Mouse (Mus musculus): ENCODE results near the gene Kif27. TPM values are rescaled to one million over a fixed set of nuclear protein-coding genes. Genes with fewer than 3 reads are reported as not detected.
A peak's percentile ranks its signal among the peaks of the same experiment; 100 is the strongest.

Kif27 gene
- polyA plus RNA-seq, 1 experiment from 2014 or later: 0.98 TPM

GRCm38 (mm10) chr13:58263546-58263945 lies 95.4 kb downstream of the Kif27 start:
- H3K9me3 ChIP-seq (replicated peaks): no peaks in the 10 kb centered on the region
- WGBS: 85% methylated on average over 8 of the region's 8 CpGs

DNA sequence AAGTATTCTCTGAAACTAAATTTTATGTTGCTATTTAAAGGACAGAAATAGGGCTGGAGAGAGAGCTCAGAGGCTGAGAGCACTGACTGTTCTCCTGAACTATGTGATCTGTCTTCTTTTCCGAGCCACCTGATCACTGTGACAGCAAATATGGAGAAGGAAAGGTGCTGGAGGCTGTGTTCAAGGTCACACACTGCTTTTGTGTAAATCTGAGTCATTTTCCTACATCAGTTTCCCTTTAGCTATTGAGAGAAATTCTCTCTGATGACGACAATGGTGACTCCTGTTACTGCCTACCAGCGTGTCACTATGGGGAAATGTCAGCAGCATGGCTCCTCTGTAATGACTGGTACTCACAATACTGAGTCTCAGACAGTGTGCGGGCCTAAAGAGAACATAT lies 97.2 kb downstream of the Kif27 start:
- Histone ChIP-seq H3K4me3 (no peak overlapping the region), H3K27me3 (ENCODE audit: low read depth, poor library complexity, severe bottlenecking) (no peaks in the 10 kb centered on the region), H3K4me1 (no peaks in the 10 kb centered on the region), H3K27ac (replicated peaks) (no peak overlapping the region), H3K9me3 (replicated peaks) (no peaks in the 10 kb centered on the region), H3K36me3 (peaks cover 60% of the 10 kb centered on the region)
- WGBS: 88% methylated on average over 4 of the region's 4 CpGs
- DNase-seq (ENCODE audit: low spot score): no peak

More at GRCm38 (mm10) chr13:58263546-58263945, 95.4 kb downstream of the Kif27 start:
- Histone ChIP-seq H3K27ac (replicated peaks) (no peak overlapping the region), H3K27me3 (ENCODE audit: low read depth, poor library complexity, severe bottlenecking) (no peaks in the 10 kb centered on the region), H3K4me3 (no peak overlapping the region), H3K4me1 (no peaks in the 10 kb centered on the region), H3K36me3 (peaks cover 43% of the 10 kb centered on the region)
- DNase-seq (ENCODE audit: low spot score): no peak

DNA sequence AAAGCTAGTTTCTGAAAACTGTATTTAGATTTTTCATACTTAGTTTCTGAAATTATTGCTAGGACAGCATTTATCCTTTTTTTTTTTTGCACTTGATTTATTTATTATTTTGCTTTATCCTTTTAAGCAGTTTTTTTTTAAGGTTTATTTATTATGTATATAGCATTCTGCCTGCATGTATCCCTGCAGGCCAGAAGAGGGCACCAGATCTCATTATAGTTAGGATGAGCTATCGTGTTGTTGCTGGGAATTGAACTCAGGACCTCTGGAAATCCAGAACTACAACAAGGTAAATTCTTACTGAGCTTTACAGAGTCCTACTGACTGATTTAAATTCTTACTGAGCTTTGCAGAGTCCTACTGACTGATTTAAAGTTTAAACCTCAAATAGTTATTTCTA lies 105.7 kb downstream of the Kif27 start:
- WGBS: 87% methylated on average over 1 of the region's 1 CpGs

DNA sequence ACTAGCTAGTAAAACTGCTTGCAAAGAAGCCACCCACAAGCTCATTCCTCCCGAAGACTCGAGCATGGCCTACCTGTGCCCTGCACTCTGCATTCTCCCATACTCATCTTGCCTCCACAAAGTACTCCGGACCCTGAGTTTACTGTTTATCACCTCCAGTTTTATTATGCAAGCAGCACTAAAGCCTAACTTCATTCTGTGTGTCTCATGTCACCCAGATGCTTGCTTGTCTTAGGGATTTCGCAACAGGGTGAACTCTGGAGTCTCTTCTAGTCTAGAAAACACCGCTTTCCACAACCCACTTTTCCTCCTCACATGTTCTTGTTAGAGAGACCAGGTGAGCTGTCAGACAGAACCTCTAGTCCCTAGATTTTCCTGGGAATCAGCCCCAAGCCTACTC lies 110.0 kb downstream of the Kif27 start:
- Histone ChIP-seq H3K4me1 (no peaks in the 10 kb centered on the region), H3K27me3 (ENCODE audit: low read depth, poor library complexity, severe bottlenecking) (no peaks in the 10 kb centered on the region), H3K36me3 (peaks cover 62% of the 10 kb centered on the region), H3K27ac (replicated peaks) (no peak overlapping the region), H3K9me3 (replicated peaks) (no peaks in the 10 kb centered on the region), H3K4me3 (no peak overlapping the region)
- no peak for DNase-seq (ENCODE audit: low spot score)
- 96% methylated on average over 5 of the region's 5 CpGs for WGBS

More for the DNA sequence above, 105.7 kb downstream of the Kif27 start:
- no peak overlapping the region for H3K27ac ChIP-seq (replicated peaks)
- DNase-seq (ENCODE audit: low spot score): no peak
- H3K9me3 ChIP-seq (replicated peaks): no peaks in the 10 kb centered on the region
- peaks cover 69% of the 10 kb centered on the region for H3K36me3 ChIP-seq
- H3K4me3 ChIP-seq: no peak overlapping the region
- no peaks in the 10 kb centered on the region for H3K27me3 ChIP-seq (ENCODE audit: low read depth, poor library complexity, severe bottlenecking)
- no peaks in the 10 kb centered on the region for H3K4me1 ChIP-seq

MicroRNA genes within 50 kb of the gene (microRNA counts, 519-probe panel; counts per million panel counts)
- 6,521 counts per million, percentile 62 among the panel's probes with 10 or more counts for microRNA mmu-miR-7a

Small RNA genes within 50 kb of the gene (microRNA-seq; reads per million reads assigned to microRNA genes)
- not detected for gene Mir6369
- 229 reads per million, percentile 60 among the genes with 10 or more reads in this experiment for gene Mir7-1

Other genes starting within 250 kb of the Kif27 start
- gene Klhl3, start 245.5 kb downstream of the Kif27 start, polyA plus RNA-seq (2016; fragmentation: Nextera tagmentation; extraction: Ambion mirVana): 2.1 and 2.9 TPM in 2 replicates
- gene Hnrnpa0, start 230.6 kb downstream of the Kif27 start, polyA plus RNA-seq (2016; fragmentation: Nextera tagmentation; extraction: Ambion mirVana): 48.9 and 56.6 TPM in 2 replicates
- gene Idnk, start 201.5 kb downstream of the Kif27 start, polyA plus RNA-seq (2016; fragmentation: Nextera tagmentation; extraction: Ambion mirVana): 56.1 and 62.9 TPM in 2 replicates
- gene Ubqln1, start 143.5 kb downstream of the Kif27 start, polyA plus RNA-seq (2016; fragmentation: Nextera tagmentation; extraction: Ambion mirVana): 128 and 134 TPM in 2 replicates
- 27.4 and 28.1 TPM in 2 replicates for gene Gkap1, start 83.4 kb downstream of the Kif27 start, polyA plus RNA-seq (2016; fragmentation: Nextera tagmentation; extraction: Ambion mirVana)
- 29.1 and 30.1 TPM in 2 replicates for gene 2210016F16Rik, start 26.1 kb upstream of the Kif27 start, polyA plus RNA-seq (2016; fragmentation: Nextera tagmentation; extraction: Ambion mirVana)
- 27.4 and 31.2 TPM in 2 replicates for gene Rmi1, start 43.1 kb upstream of the Kif27 start, polyA plus RNA-seq (2016; fragmentation: Nextera tagmentation; extraction: Ambion mirVana)
- 2,221 and 2,293 TPM in 2 replicates for gene Hnrnpk, start 44.2 kb upstream of the Kif27 start, polyA plus RNA-seq (2016; fragmentation: Nextera tagmentation; extraction: Ambion mirVana)